Mouse (Mus musculus) embryonic facial prominence, embryonic 13.5 days (tissue): ENCODE measurements around the gene Olfr543. TPM values are rescaled to one million over a fixed set of nuclear protein-coding genes. Genes with fewer than 3 reads are reported as not detected.

Experiments used
- ATAC-seq: fragments of 200-750 bp; cut with Nextera tagmentation; 2 replicates; pipeline ENCODE4 v1.8.0; 2017; ENCODE audit warnings: low read depth; ENCODE audit not compliant: insufficient number of reproducible peaks, insufficient read depth, low FRiP score, low TSS enrichment
- H3K27ac ChIP-seq: fragments of 300-500 bp; sonication (generic); 2 replicates; pipeline ENCODE4 v1.5.1; 2015; ENCODE audit warnings: moderate library complexity, mild to moderate bottlenecking, inconsistent platforms
- H3K27me3 ChIP-seq: fragments of 300-500 bp; sonication (generic); 2 replicates; pipeline ENCODE4 v1.6.1; 2015; ENCODE audit warnings: mild to moderate bottlenecking, inconsistent platforms
- H3K36me3 ChIP-seq: fragments of 300-500 bp; sonication (generic); 2 replicates; pipeline ENCODE4 v1.6.1; 2015; ENCODE audit warnings: mild to moderate bottlenecking, inconsistent platforms
- H3K4me1 ChIP-seq: fragments of 300-500 bp; sonication (generic); 2 replicates; pipeline ENCODE4 v1.6.1; 2015; ENCODE audit warnings: inconsistent platforms
- H3K4me2 ChIP-seq: fragments of 300-500 bp; sonication (generic); 2 replicates; pipeline ENCODE4 v1.6.1; 2015; ENCODE audit warnings: moderate library complexity, mild to moderate bottlenecking, inconsistent platforms
- H3K4me3 ChIP-seq: fragments of 300-500 bp; sonication (generic); 2 replicates; pipeline ENCODE4 v1.5.1; 2015; ENCODE audit warnings: mild to moderate bottlenecking, inconsistent platforms
- H3K9ac ChIP-seq: fragments of 300-500 bp; sonication (generic); 2 replicates; pipeline ENCODE4 v1.6.1; 2015; ENCODE audit warnings: mild to moderate bottlenecking, inconsistent platforms
- H3K9me3 ChIP-seq: fragments of 300-500 bp; sonication (generic); 2 replicates; pipeline ENCODE4 v1.6.1; 2016; ENCODE audit warnings: inconsistent platforms
- WGBS: fragments of 180-500 bp; shearing (Covaris S2); methylation state at CpG from one replicate; pipeline ENCODE4 v1.1.7; 2015; ENCODE audit warnings: mixed read lengths; 5-methylcytosine and 5-hydroxymethylcytosine counted together
- polyA plus RNA-seq: library from polyadenylated mRNA; unstranded; fragments of >200 nt; fragmentation: Nextera tagmentation; extraction: Ambion mirVana; gene quantifications from 2 replicates; pipeline ENCODE4 v1.2.1, GENCODE M21; 2015

The Olfr543 gene
- 0.32 and 0.36 TPM in 2 replicates for polyA plus RNA-seq

GRCm38 (mm10) chr7:102481579-102481978, at the start of gene Olfr543:
Gene Olfr543, minus strand, starts transcription at chr7:102481679.
- Histone ChIP-seq H3K36me3 (no peaks in the 10 kb centered on the region), H3K4me1 (no peaks in the 10 kb centered on the region), H3K27ac (no peak within 1 kb of the TSS), H3K9me3 (no peaks in the 10 kb centered on the region), H3K27me3 (no peaks in the 10 kb centered on the region), H3K4me3 (no peak within 1 kb of the TSS), H3K9ac (no peak within 1 kb of the TSS), H3K4me2 (no peak within 1 kb of the TSS)
- ATAC-seq: no peak
- WGBS: 94% methylated on average over 4 of the region's 4 CpGs

GRCm38 (mm10) chr7:102529052-102529451, 47.6 kb upstream of the Olfr543 start:
- no peak for ATAC-seq
- WGBS: 68% methylated on average over 1 of the region's 1 CpGs
- no peaks in the 10 kb centered on the region for H3K9me3 ChIP-seq
- no peak overlapping the region for H3K4me3 ChIP-seq
- no peak overlapping the region for H3K27ac ChIP-seq
- no peak overlapping the region for H3K4me2 ChIP-seq
- H3K27me3 ChIP-seq: no peaks in the 10 kb centered on the region
- no peaks in the 10 kb centered on the region for H3K4me1 ChIP-seq
- no peaks in the 10 kb centered on the region for H3K36me3 ChIP-seq
- no peak overlapping the region for H3K9ac ChIP-seq

DNA sequence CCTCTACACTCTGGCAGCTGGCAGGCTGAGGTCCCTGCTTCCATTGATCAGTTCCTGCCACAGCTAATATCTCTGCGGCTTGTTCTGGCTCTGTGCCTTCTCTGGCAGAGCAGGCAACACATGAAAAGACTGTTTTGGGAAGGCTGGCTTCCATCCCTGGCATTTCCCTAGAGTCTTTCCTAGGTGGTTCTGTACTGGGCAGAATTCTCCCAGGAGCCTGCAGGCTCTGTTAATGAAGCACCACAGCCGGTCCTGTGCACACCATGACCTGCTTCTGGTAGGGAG, 35.5 kb upstream of the Olfr543 start:
- WGBS: 77% methylated on average over 2 of the region's 2 CpGs
- no peak overlapping the region for H3K4me3 ChIP-seq
- H3K9ac ChIP-seq: no peak overlapping the region
- peaks cover 30% of the 10 kb centered on the region for H3K27me3 ChIP-seq
- ATAC-seq: no peak
- H3K4me2 ChIP-seq: no peak overlapping the region
- peaks cover 10% of the 10 kb centered on the region for H3K4me1 ChIP-seq
- H3K36me3 ChIP-seq: no peaks in the 10 kb centered on the region
- no peaks in the 10 kb centered on the region for H3K9me3 ChIP-seq
- no peak overlapping the region for H3K27ac ChIP-seq

- H3K27me3 ChIP-seq: peaks cover 32% of the 10 kb centered on the region
- no peaks in the 10 kb centered on the region for H3K36me3 ChIP-seq
- ATAC-seq: no peak
- no peak overlapping the region for H3K4me3 ChIP-seq
- no peak overlapping the region for H3K9ac ChIP-seq
- H3K4me2 ChIP-seq: no peak overlapping the region
- no peak overlapping the region for H3K27ac ChIP-seq
- peaks cover 10% of the 10 kb centered on the region for H3K4me1 ChIP-seq
- H3K9me3 ChIP-seq: no peaks in the 10 kb centered on the region
- WGBS: 56% methylated on average over 10 of the region's 10 CpGs
Measured at GRCm38 (mm10) chr7:102516261-102517050, 35.0 kb upstream of the Olfr543 start.

DNA sequence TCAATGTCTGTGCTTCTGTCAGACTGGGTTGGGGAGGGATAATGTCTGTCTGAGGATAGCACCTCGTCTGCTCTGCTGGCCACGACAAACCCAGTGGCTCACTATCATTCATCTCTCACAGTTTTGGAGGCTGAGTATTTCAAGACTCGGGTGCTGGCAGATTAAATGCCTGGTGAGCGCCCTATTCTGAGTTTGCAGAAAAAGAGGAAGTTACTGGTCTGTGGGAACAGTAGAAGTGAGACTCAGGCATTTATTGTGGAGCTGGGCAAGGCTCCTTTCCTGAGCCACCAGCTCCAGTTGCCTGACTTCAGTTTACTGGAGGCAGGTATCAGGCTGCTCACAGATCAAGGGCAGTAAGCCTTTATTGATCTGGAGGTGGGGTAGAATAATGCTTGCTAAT, 32.7 kb upstream of the Olfr543 start:
- Histone ChIP-seq H3K27ac (no peak overlapping the region), H3K4me3 (no peak overlapping the region)
- ATAC-seq: no peak

GRCm38 (mm10) chr7:102512814-102513435, 31.4 kb upstream of the Olfr543 start:
- peak overlapping the region; percentile 88 for H3K4me2 ChIP-seq
- under 1% methylated on average over 54 of the region's 54 CpGs for WGBS
- no peaks in the 10 kb centered on the region for H3K9me3 ChIP-seq
- H3K27ac ChIP-seq: no peak overlapping the region
- peak overlapping the region; percentile 48 for H3K4me3 ChIP-seq
- H3K36me3 ChIP-seq: no peaks in the 10 kb centered on the region
- H3K27me3 ChIP-seq: peaks cover 32% of the 10 kb centered on the region
- peak; percentile 76 for ATAC-seq
- peaks cover 10% of the 10 kb centered on the region for H3K4me1 ChIP-seq
- peak overlapping the region; percentile 74 for H3K9ac ChIP-seq

More for the DNA sequence above, 32.7 kb upstream of the Olfr543 start:
- no peaks in the 10 kb centered on the region for H3K9me3 ChIP-seq
- no peak overlapping the region for H3K9ac ChIP-seq
- no peaks in the 10 kb centered on the region for H3K36me3 ChIP-seq
- 71% methylated on average over 4 of the region's 4 CpGs for WGBS
- H3K4me2 ChIP-seq: no peak overlapping the region
- peaks cover 10% of the 10 kb centered on the region for H3K4me1 ChIP-seq
- peaks cover 32% of the 10 kb centered on the region for H3K27me3 ChIP-seq

GRCm38 (mm10) chr7:102511927-102512326, 30.4 kb upstream of the Olfr543 start:
- Histone ChIP-seq H3K4me2 (no peak overlapping the region), H3K4me1 (peaks cover 9% of the 10 kb centered on the region), H3K36me3 (no peaks in the 10 kb centered on the region), H3K27ac (no peak overlapping the region), H3K4me3 (no peak overlapping the region), H3K9ac (no peak overlapping the region), H3K27me3 (peaks cover 32% of the 10 kb centered on the region), H3K9me3 (no peaks in the 10 kb centered on the region)
- 88% methylated on average over 10 of the region's 10 CpGs for WGBS
- no peak for ATAC-seq

GRCm38 (mm10) chr7:102509726-102510125, 28.2 kb upstream of the Olfr543 start:
- Histone ChIP-seq H3K27ac (no peak overlapping the region), H3K36me3 (no peaks in the 10 kb centered on the region), H3K4me1 (no peaks in the 10 kb centered on the region), H3K4me2 (no peak overlapping the region), H3K4me3 (no peak overlapping the region), H3K9me3 (no peaks in the 10 kb centered on the region), H3K9ac (no peak overlapping the region), H3K27me3 (peaks cover 24% of the 10 kb centered on the region)
- WGBS: 74% methylated on average over 7 of the region's 7 CpGs
- no peak for ATAC-seq

GRCm38 (mm10) chr7:102508666-102509065, 27.2 kb upstream of the Olfr543 start:
- H3K36me3 ChIP-seq: no peaks in the 10 kb centered on the region
- H3K9ac ChIP-seq: no peak overlapping the region
- 84% methylated on average over 6 of the region's 6 CpGs for WGBS
- H3K4me1 ChIP-seq: no peaks in the 10 kb centered on the region
- H3K27ac ChIP-seq: no peak overlapping the region
- peaks cover 13% of the 10 kb centered on the region for H3K27me3 ChIP-seq
- no peak for ATAC-seq
- no peak overlapping the region for H3K4me3 ChIP-seq
- H3K4me2 ChIP-seq: no peak overlapping the region
- no peaks in the 10 kb centered on the region for H3K9me3 ChIP-seq

DNA sequence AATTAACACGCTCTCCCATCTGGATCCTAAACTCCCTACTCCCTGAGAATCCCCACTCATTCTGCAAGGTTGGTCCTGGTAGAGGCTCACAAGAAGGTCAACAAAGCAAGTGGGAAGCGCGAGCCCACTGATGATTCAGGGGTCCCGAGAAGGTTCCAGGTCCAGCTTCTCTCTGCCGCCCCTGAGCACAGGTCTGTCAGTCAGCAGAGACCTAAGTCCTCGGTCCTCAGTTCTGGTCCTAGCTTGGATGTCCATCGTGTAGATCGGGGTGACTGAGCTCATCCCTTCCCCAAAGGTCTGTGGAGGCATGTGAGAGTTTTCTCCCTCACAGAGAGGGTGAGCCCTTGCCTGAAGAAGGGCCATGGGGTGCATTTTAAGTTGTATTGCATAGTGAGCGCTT, 26.6 kb upstream of the Olfr543 start:
- no peak overlapping the region for H3K27ac ChIP-seq

GRCm38 (mm10) chr7:102506848-102507247, 25.4 kb upstream of the Olfr543 start:
- no peaks in the 10 kb centered on the region for H3K9me3 ChIP-seq
- H3K4me3 ChIP-seq: no peak overlapping the region
- no peaks in the 10 kb centered on the region for H3K4me1 ChIP-seq
- H3K27me3 ChIP-seq: peaks cover under 1% of the 10 kb centered on the region; the same call in 1 of the 2 replicates
- H3K4me2 ChIP-seq: no peak overlapping the region
- no peak overlapping the region for H3K9ac ChIP-seq
- WGBS: 44% methylated on average over 3 of the region's 3 CpGs
- H3K27ac ChIP-seq: no peak overlapping the region
- H3K36me3 ChIP-seq: no peaks in the 10 kb centered on the region
- ATAC-seq: peak; percentile 30; the same call in 1 of the 2 replicates

More for the DNA sequence above, 26.6 kb upstream of the Olfr543 start:
- Histone ChIP-seq H3K4me2 (no peak overlapping the region), H3K4me3 (no peak overlapping the region), H3K36me3 (no peaks in the 10 kb centered on the region), H3K4me1 (no peaks in the 10 kb centered on the region), H3K27me3 (peaks cover 11% of the 10 kb centered on the region), H3K9me3 (no peaks in the 10 kb centered on the region), H3K9ac (no peak overlapping the region)
- ATAC-seq: no peak
- 85% methylated on average over 9 of the region's 9 CpGs for WGBS

- Histone ChIP-seq H3K4me2 (no peak overlapping the region), H3K9ac (no peak overlapping the region), H3K36me3 (no peaks in the 10 kb centered on the region), H3K27me3 (no peaks in the 10 kb centered on the region), H3K4me3 (no peak overlapping the region), H3K9me3 (no peaks in the 10 kb centered on the region), H3K27ac (no peak overlapping the region), H3K4me1 (no peaks in the 10 kb centered on the region)
- ATAC-seq: no peak
- WGBS: 82% methylated on average over 5 of the region's 5 CpGs
Measured at GRCm38 (mm10) chr7:102501986-102502385, 20.5 kb upstream of the Olfr543 start.
